Mouse (Mus musculus): ENCODE data around the gene Fam173a.

The Fam173a gene

GRCm38 (mm10) chr17:25792615-25793014 is at the start of gene Fam173a:
TSS of gene Fam173a (minus strand) at chr17:25792901.
- DNase-seq (ENCODE audit: low read depth, low spot score): peak; percentile 66

- no peak for DNase-seq (ENCODE audit: low read depth, low spot score)
Observed at GRCm38 (mm10) chr17:25841117-25841880, 48.6 kb upstream of the Fam173a start, which contains the start of gene Gm20683. TSS of gene Gm20683 (minus strand) at chr17:25841763.

DNA sequence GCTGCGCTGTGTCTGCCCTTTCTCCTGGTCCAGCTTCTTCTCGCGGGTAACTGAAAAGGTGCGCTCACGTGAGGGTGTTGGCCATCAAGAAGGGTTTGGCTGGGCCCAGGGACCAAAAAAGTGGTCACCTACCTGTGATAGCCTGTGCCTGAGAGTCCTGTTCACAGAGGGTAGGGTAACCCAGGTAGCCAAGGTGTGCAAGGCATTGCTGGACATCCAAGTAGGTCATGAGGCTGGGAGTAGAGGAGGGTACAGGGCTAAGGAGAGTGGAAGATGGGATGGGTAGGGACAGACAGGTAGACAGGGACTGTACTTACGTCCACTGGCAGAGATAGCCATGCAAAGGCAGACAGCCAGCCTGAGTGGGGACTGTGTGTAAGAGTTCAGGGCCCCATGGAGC is 47.8 kb upstream of the Fam173a start:
- no peak for DNase-seq (ENCODE audit: low read depth, low spot score)

DNA sequence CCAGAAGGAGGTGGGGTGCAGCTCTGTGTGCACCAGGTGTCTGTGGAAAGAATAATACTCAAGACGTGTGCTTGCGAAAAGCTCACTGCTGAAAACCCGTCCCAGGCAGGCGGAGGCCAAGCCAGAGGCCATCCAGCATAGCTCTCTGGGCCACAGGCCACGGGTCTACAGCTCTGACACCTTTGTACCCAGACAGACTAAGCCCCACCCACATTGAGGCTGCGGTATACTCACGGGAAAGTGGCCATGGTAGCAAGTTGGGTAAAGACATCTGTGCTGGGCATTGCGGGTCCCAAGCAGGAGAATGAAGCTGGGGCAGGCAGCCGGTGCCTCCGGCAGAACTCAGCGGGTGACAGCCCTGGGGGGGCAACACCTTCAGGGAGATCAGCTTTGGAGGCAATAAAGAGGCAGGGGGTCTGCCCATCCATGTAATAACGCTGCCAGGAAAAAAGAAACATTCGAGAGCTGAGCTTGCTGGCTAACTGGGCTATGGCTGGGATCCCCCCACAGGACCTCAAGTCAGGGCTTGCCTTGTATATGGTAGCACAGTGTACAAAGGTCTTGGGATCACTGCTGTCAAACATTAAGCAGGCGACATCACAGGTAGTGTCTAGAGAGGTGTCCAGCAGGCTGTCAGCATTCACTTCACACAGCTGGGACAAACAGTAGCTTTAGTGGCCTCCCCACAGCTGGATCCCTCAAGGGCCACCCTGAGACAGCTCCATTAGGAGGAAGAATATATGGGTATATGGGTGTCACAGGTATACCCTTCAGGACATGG is 46.9 kb upstream of the Fam173a start:
- no peak for DNase-seq (ENCODE audit: low read depth, low spot score)

DNA sequence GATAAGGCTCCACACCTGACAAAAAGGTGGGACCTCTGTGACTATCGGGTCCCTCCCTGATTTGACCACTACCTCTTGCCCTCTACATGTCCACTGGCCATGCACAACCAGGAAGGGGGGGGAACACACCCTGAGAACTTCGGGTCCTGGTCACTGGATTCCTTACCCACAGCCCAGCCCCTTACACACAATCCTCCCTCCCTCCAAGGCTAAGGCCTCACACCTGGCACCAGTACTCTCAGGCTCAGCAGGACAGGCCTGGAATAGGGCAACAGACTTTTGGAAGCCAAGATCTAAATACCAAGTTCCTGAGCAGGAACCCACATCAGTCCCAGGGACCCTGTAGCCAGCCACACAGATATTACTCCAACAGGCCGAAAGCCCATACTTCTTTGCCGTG is 46.2 kb upstream of the Fam173a start:
- no peak for DNase-seq (ENCODE audit: low read depth, low spot score)

DNA sequence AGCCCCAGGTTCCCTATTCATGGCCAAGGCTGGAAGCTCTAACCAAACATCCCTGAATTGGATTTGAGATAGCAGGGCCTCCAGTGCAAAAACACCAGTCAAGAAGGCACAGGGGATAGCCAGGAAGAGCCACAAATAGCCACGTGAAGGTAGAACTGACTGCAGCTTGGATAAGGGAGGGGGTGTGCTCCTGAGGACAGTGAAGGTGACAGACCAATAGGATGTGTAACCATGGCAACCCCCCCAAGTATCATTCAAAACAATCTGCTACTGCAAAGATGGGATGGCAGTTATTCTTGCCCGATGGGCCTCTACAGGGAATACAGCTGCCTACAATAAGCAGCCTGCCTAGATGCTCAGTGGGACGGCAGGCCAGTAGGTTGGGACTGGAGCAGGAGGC is 44.8 kb upstream of the Fam173a start:
- DNase-seq (ENCODE audit: low read depth, low spot score): no peak

DNA sequence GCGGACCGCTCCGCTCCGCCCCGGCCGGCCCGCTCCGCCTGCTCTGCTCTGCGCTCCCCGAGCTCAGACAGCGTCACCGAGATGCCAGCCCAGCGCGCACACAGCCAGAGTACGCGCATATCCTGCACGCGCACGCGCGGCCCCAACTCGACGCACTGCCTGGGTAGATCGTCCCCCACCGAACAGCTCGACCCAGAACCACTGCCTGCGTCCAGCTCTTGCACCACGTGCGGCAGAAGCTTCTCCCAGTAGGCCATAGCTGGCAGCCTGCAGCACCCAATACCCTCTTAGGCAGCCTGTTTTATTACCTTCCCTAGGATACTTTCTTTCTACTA is 44.3 kb upstream of the Fam173a start, which contains the start of gene Rhbdl1:
TSS of gene Rhbdl1 (minus strand) at position 220 of the 335 bp plus-strand sequence.
- peak; percentile 95 for DNase-seq (ENCODE audit: low read depth, low spot score)

- no peak for DNase-seq (ENCODE audit: low read depth, low spot score)
Observed at GRCm38 (mm10) chr17:25836397-25837075, 43.8 kb upstream of the Fam173a start.

DNA sequence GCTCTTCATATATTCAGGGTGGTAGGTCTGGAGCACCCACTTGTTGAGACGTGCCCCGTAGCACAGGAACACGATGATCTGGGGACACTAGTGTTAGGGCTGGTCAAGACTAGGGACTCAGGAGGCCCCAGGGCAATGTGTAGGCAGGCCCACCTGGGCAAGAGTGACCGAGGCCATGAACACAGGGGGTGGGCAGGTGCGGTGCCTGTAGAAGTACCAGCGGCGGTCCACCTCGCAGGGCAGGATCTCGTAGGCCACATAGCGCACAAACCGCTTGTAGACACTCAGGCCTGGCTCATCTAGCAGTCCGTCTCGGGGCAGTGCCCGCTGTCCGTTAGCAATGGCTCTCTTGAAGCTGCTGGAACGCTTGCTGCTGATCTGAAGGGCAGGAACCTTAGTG is 43.1 kb upstream of the Fam173a start:
- no peak for DNase-seq (ENCODE audit: low read depth, low spot score)

GRCm38 (mm10) chr17:25835301-25835700 is 42.6 kb upstream of the Fam173a start:
- DNase-seq (ENCODE audit: low read depth, low spot score): no peak

- DNase-seq (ENCODE audit: low read depth, low spot score): no peak
Observed at GRCm38 (mm10) chr17:25834595-25835222, 42.0 kb upstream of the Fam173a start.

GRCm38 (mm10) chr17:25833961-25834594 is 41.4 kb upstream of the Fam173a start:
- DNase-seq (ENCODE audit: low read depth, low spot score): no peak

DNA sequence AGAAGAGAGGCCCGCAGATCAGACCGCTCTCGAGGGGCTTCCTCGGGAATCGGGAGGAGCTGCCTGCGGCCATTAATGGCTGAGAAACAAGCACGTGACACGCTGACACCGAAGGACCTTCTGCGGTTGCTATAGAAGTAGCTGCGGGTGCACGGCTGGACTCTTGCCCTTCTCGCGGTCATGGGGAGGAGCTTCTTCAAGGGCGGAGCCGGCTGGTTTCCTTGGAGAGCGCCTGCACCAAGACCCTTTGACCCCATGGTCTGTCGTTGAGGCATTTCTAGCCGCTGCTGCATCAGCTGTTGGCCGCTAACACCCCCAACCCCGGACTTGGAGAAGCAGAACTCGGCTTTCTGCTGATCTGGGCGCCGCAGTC is 40.6 kb upstream of the Fam173a start, which contains the start of gene Stub1:
TSS of gene Stub1 (minus strand) at position 114 of the 373 bp plus-strand sequence.
- peak; percentile 96 for DNase-seq (ENCODE audit: low read depth, low spot score)

GRCm38 (mm10) chr17:25832436-25833290 is 40.0 kb upstream of the Fam173a start:
- peak; percentile 99 for DNase-seq (ENCODE audit: low read depth, low spot score)

DNA sequence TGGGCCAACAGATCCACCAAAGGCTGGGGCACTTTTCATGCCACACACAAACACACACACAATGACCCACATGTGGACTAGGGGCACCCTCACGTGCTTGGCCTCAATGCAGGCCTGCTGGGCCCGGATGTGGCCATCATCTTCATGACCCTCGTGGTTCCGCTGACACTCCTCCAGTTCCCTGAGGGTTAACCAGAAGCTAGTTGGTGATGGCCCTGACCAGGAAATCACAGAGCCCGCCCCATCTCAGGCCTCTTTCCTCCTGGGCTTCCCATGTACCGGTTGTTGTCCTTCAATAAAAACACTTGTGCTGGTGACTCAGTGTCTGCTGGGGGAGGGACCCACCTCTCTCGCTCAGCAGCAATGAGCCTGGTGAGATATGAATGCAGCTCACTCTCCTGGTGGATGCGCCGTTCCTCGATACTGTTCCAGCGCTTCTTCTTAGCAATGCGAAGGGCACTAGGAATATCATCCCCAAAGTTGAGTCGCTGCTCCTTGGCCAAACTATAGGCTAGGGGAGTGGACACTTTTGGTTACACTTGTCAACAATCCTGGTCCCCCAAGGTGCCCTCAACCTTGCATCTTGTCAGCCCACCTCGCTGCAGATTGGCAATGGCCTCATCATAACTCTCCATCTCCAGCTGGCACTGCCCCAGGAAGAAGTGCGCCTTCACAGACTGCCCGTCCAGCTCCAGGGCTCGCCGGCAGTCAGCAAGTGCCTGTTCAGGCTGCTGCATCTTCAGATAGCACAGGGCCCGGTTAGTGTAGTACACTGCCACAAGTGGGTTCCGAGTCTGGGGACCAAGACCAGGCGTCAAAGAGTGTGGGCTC is 39.0 kb upstream of the Fam173a start:
- no peak for DNase-seq (ENCODE audit: low read depth, low spot score)

DNA sequence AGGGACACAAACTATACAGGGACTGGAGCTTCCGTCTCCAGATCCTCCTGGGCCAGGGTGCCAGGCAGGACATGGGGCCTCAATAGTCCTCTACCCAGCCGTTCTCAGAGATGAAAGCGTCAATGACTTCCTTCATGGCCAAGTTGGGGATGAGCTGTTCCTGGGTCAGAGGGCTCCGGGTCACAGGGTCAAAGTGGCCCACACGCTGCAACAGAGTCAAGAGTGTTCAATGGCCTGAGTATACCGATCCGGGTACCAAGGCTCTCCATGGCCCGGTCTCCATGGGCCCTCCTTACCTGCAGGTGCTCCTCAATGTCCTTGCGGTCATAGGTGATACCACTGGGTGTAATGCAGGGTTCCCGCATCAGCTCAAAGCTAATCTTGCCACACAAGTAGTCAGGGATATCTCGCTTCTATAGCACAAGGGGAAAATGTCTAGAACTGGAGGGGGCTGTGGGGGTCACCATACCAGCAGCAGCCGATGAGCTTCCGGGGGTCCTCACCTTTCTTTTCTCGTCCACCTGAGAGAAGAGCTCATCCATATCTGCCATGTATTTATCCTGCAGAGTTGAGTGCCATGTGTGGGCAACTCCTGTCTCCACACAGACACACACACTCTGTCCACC is 38.2 kb upstream of the Fam173a start:
- no peak for DNase-seq (ENCODE audit: low read depth, low spot score)

- DNase-seq (ENCODE audit: low read depth, low spot score): no peak
Observed at GRCm38 (mm10) chr17:25830200-25830753, 37.6 kb upstream of the Fam173a start.

DNA sequence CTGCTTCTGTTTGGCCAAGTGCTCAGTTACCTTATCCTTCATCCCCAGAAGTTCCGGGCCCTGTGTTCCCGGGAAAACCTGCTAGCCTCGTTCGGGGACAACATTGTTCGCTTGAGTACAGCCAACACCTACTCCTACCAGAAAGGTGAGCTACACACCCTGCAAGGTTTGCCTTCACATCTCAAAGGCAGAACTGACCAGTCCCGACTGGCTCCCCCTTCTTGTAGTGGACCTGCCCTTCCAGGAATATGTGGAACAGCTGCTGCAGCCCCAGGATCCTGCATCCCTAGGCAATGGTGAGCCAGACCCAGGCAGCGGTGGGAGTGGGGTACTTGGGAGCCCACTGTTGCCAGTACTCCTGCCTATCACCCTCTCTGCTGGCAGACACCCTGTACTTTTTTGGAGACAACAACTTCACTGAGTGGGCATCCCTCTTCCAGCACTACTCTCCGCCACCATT is 36.9 kb upstream of the Fam173a start:
- no peak for DNase-seq (ENCODE audit: low read depth, low spot score)
